Mouse (Mus musculus) ovary, postnatal 36 days (tissue): ENCODE measurements around the gene Lrrc4.

Experiments used
- DNase-seq: peaks from one replicate; pipeline ENCODE4 v3.0.0; 2022; ENCODE audit warnings: low spot score, mixed read lengths

Gene Lrrc4

GRCm38 (mm10) chr6:28823802-28824201 is 7.7 kb downstream of the Lrrc4 start:
- no peak for DNase-seq

GRCm38 (mm10) chr6:28823375-28823774 is 8.2 kb downstream of the Lrrc4 start:
- no peak for DNase-seq

GRCm38 (mm10) chr6:28822296-28822695 is 9.3 kb downstream of the Lrrc4 start:
- DNase-seq, result no peak

- no peak for DNase-seq
Observed at GRCm38 (mm10) chr6:28819509-28820358, 11.8 kb downstream of the Lrrc4 start.

GRCm38 (mm10) chr6:28817039-28817438 is 14.5 kb downstream of the Lrrc4 start:
- no peak for DNase-seq

- DNase-seq, result no peak
Observed at GRCm38 (mm10) chr6:28814895-28815294, 16.7 kb downstream of the Lrrc4 start.

- DNase-seq, result no peak
Observed at GRCm38 (mm10) chr6:28813057-28813456, 18.5 kb downstream of the Lrrc4 start.

- no peak for DNase-seq
Observed at GRCm38 (mm10) chr6:28804751-28805150, 26.8 kb downstream of the Lrrc4 start.

- DNase-seq, result no peak
Observed at GRCm38 (mm10) chr6:28803678-28804279, 27.8 kb downstream of the Lrrc4 start.

- no peak for DNase-seq
Observed at GRCm38 (mm10) chr6:28800976-28801375, 30.6 kb downstream of the Lrrc4 start.

GRCm38 (mm10) chr6:28799818-28800217 is 31.7 kb downstream of the Lrrc4 start:
- DNase-seq, result no peak

GRCm38 (mm10) chr6:28795792-28796515 is 35.6 kb downstream of the Lrrc4 start:
- no peak for DNase-seq

- no peak for DNase-seq
Observed at GRCm38 (mm10) chr6:28795380-28795779, 36.2 kb downstream of the Lrrc4 start.

- no peak for DNase-seq
Observed at GRCm38 (mm10) chr6:28791809-28792208, 39.7 kb downstream of the Lrrc4 start.

- no peak for DNase-seq
Observed at GRCm38 (mm10) chr6:28791183-28791582, 40.4 kb downstream of the Lrrc4 start.

- no peak for DNase-seq
Observed at GRCm38 (mm10) chr6:28789685-28790084, 41.9 kb downstream of the Lrrc4 start.

- no peak for DNase-seq
Observed at GRCm38 (mm10) chr6:28787133-28787532, 44.4 kb downstream of the Lrrc4 start.

GRCm38 (mm10) chr6:28785770-28786169 is 45.8 kb downstream of the Lrrc4 start:
- no peak for DNase-seq

- no peak for DNase-seq
Observed at GRCm38 (mm10) chr6:28783953-28784352, 47.6 kb downstream of the Lrrc4 start.

- no peak for DNase-seq
Observed at GRCm38 (mm10) chr6:28783082-28783647, 48.4 kb downstream of the Lrrc4 start.

GRCm38 (mm10) chr6:28781696-28782095 is 49.9 kb downstream of the Lrrc4 start:
- DNase-seq, result no peak

GRCm38 (mm10) chr6:28771331-28771730 is 60.2 kb downstream of the Lrrc4 start:
- DNase-seq, result no peak
